Mouse (Mus musculus) left cerebral cortex, adult 9 months (tissue): ENCODE data around the gene Macrod1.
"Not testable (repeated sequence)": the region's sequence is repeated elsewhere in the genome, so short reads cannot be mapped to it uniquely, and the experiment has no call there.

Source experiments
- DNase-seq, 2 experiments: peaks; one replicate each; pipeline ENCODE4 v3.0.0; 2022; ENCODE audit warnings: low spot score in 2 of 2

Macrod1 gene

GRCm38 (mm10) chr19:7057126-7057721 is 614 bp downstream of the Macrod1 start:
- DNase-seq: peak in 1 of 2 experiments; percentile 48

- DNase-seq: peak; percentile 61 to 69
Observed at GRCm38 (mm10) chr19:7057722-7058207, 1.2 kb downstream of the Macrod1 start.

- DNase-seq: no peak
Observed at GRCm38 (mm10) chr19:7058541-7058940, 1.9 kb downstream of the Macrod1 start.

GRCm38 (mm10) chr19:7062110-7062509 is 5.5 kb downstream of the Macrod1 start:
- DNase-seq: no peak

GRCm38 (mm10) chr19:7062916-7063315 is 6.3 kb downstream of the Macrod1 start:
- DNase-seq: no peak

- peak in 1 of 2 experiments; percentile 84 for DNase-seq
Observed at GRCm38 (mm10) chr19:7064571-7064970, 8.0 kb downstream of the Macrod1 start.

- no peak for DNase-seq
Observed at GRCm38 (mm10) chr19:7066034-7066827, 9.6 kb downstream of the Macrod1 start.

- no peak for DNase-seq
Observed at GRCm38 (mm10) chr19:7066828-7067342, 10.3 kb downstream of the Macrod1 start.

GRCm38 (mm10) chr19:7067344-7068050 is 10.9 kb downstream of the Macrod1 start:
- DNase-seq: no peak

- peak in 1 of 2 experiments; percentile 81 for DNase-seq
Observed at GRCm38 (mm10) chr19:7068136-7068535, 11.5 kb downstream of the Macrod1 start.

- no peak for DNase-seq
Observed at GRCm38 (mm10) chr19:7068661-7069531, 12.3 kb downstream of the Macrod1 start.

- DNase-seq: no peak
Observed at GRCm38 (mm10) chr19:7069781-7070763, 13.5 kb downstream of the Macrod1 start.

- DNase-seq: no peak
Observed at GRCm38 (mm10) chr19:7070775-7071174, 14.2 kb downstream of the Macrod1 start.

GRCm38 (mm10) chr19:7072221-7072620 is 15.6 kb downstream of the Macrod1 start:
- no peak for DNase-seq

- no peak for DNase-seq
Observed at GRCm38 (mm10) chr19:7073997-7074781, 17.6 kb downstream of the Macrod1 start.

- DNase-seq: not testable (repeated sequence)
Observed at GRCm38 (mm10) chr19:7075336-7075735, 18.7 kb downstream of the Macrod1 start.

- DNase-seq: no peak
Observed at GRCm38 (mm10) chr19:7077666-7078065, 21.1 kb downstream of the Macrod1 start.

GRCm38 (mm10) chr19:7078271-7078670 is 21.7 kb downstream of the Macrod1 start:
- no peak for DNase-seq
